Mouse (Mus musculus) cerebellum, adult 2 months (tissue): ENCODE data around the gene Slc25a23.

Source experiments
- CTCF ChIP-seq: fragments of 200-500 bp; IDR thresholded peaks from 2 replicates; pipeline ENCODE4 v1.5.1; 2011; ENCODE audit warnings: low read depth, mild to moderate bottlenecking, control low read depth, low read length, moderate library complexity, borderline replicate concordance; ENCODE audit not compliant: insufficient read depth
- POLR2A ChIP-seq: fragments of 200-500 bp; IDR thresholded peaks from 2 replicates; pipeline ENCODE4 v1.6.1; 2011; ENCODE audit warnings: low read length, control low read depth, borderline replicate concordance; ENCODE audit not compliant: insufficient read depth

- TF ChIP-seq POLR2A, result no peak
- no peak for TF ChIP-seq CTCF
These were observed 42.6 kb upstream of the Slc25a23 start for GRCm38 (mm10) chr17:57102276-57102675.
